Mouse (Mus musculus) hindbrain, embryonic 14.5 days (tissue): Measurements from ENCODE around the gene Dagla. TPM values are rescaled to one million over a fixed set of nuclear protein-coding genes. Genes with fewer than 3 reads are reported as not detected.

Experiments
- ATAC-seq: fragments of 200-750 bp; cut with Nextera tagmentation; 2 replicates; pipeline ENCODE4 v1.8.0; 2017; ENCODE audit warnings: moderate number of reproducible peaks, mild to moderate bottlenecking, moderate TSS enrichment, moderate library complexity; ENCODE audit not compliant: low FRiP score
- DNase-seq: peaks from one replicate; pipeline ENCODE4 v3.0.0-alpha.2; 2015; ENCODE audit warnings: low spot score
- H3K27ac ChIP-seq: fragments of 300-500 bp; sonication (generic); 2 replicates; pipeline ENCODE4 v1.5.1; 2014; ENCODE audit warnings: mild to moderate bottlenecking, moderate library complexity
- H3K27me3 ChIP-seq: fragments of 300-500 bp; sonication (generic); 2 replicates; pipeline ENCODE4 v1.6.1; 2014; ENCODE audit warnings: mild to moderate bottlenecking, low read length, mixed read lengths; ENCODE audit not compliant: control insufficient read depth, insufficient read depth
- H3K36me3 ChIP-seq: fragments of 300-500 bp; sonication (generic); replicated peaks from 2 replicates; pipeline ENCODE4 v1.6.1; 2014; ENCODE audit not compliant: control insufficient read depth, insufficient read depth
- H3K4me1 ChIP-seq: fragments of 300-500 bp; sonication (generic); replicated peaks from 2 replicates; pipeline ENCODE4 v1.6.1; 2014; ENCODE audit warnings: antibody characterized with exemption, low read length, mixed read lengths; ENCODE audit not compliant: control insufficient read depth, insufficient read depth
- H3K4me2 ChIP-seq: fragments of 300-500 bp; sonication (generic); replicated peaks from 2 replicates; pipeline ENCODE4 v1.6.1; 2014; ENCODE audit warnings: mild to moderate bottlenecking, moderate library complexity
- H3K4me3 ChIP-seq: fragments of 300-500 bp; sonication (generic); replicated peaks from 2 replicates; pipeline ENCODE4 v1.5.1; 2014; ENCODE audit warnings: mild to moderate bottlenecking, low read length
- H3K9ac ChIP-seq: fragments of 300-500 bp; sonication (generic); 2 replicates; pipeline ENCODE4 v1.6.1; 2014
- H3K9me3 ChIP-seq: fragments of 300-500 bp; sonication (generic); 2 replicates; pipeline ENCODE4 v1.6.1; 2016; ENCODE audit warnings: low read length; ENCODE audit not compliant: control insufficient read depth
- WGBS: fragments of 180-500 bp; shearing (Covaris S2); extraction: QIAGEN DNeasy Blood & Tissue Kit; methylation state at CpG from one replicate; pipeline ENCODE4 v1.1.7; 2014; 5-methylcytosine and 5-hydroxymethylcytosine counted together
- polyA plus RNA-seq: library from polyadenylated mRNA; unstranded; fragments of >200 nt; fragmentation: Nextera tagmentation; extraction: Ambion mirVana; gene quantifications from 2 replicates; pipeline ENCODE4 v1.2.1, GENCODE M21; 2014

The Dagla gene
- polyA plus RNA-seq, 1 experiment from 2014 or later: 10.2 TPM

DNA sequence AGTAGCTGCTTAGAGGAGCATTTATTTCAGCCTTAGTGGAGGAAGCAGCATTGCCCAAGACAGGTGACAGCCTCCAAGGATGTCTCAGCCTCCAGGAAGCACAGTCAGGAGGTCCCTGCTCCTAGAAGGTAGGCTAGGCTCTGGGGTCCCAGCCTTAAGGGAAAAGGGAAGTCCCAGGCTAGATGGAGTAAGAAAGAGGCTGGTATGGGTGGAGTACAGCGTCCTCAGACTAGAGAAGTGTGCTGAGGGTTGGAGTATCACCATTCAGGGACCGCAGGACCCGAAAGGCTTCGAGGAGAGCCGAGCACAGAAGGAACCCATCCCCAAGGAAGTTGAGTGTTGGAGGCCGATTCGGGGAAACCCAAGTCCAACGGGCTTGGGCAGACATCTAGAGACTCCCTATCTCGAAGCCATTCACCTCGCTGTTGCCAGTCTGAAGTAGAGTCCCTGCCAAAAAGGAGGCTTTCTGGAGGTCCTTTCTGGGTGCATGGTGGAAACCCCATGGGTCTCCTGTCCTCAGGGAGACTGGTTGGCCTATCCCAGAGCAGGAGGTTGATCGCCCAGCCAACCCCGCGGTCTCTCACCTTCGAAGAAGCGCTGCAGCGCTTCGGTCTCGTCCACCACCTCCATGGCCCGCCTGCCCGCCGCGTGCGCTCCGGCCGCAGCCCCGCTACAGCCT lies 64.6 kb downstream of the Dagla start:
- H3K36me3 ChIP-seq: no peaks in the 10 kb centered on the region
- no peaks in the 10 kb centered on the region for H3K9me3 ChIP-seq
- H3K4me3 ChIP-seq: peak overlapping the region; percentile 38
- DNase-seq (no peak), ATAC-seq (peak; percentile 46)
- H3K27me3 ChIP-seq: peaks cover 20% of the 10 kb centered on the region
- peak overlapping the region; percentile 71 for H3K4me2 ChIP-seq
- H3K9ac ChIP-seq: peak overlapping the region; percentile 54
- 0 out of 2 replicates have a peak, but pooled peaks cover 5% of the 10 kb centered on the region for H3K4me1 ChIP-seq
- WGBS: 6% methylated on average over 26 of the region's 26 CpGs
- no peak overlapping the region for H3K27ac ChIP-seq

DNA sequence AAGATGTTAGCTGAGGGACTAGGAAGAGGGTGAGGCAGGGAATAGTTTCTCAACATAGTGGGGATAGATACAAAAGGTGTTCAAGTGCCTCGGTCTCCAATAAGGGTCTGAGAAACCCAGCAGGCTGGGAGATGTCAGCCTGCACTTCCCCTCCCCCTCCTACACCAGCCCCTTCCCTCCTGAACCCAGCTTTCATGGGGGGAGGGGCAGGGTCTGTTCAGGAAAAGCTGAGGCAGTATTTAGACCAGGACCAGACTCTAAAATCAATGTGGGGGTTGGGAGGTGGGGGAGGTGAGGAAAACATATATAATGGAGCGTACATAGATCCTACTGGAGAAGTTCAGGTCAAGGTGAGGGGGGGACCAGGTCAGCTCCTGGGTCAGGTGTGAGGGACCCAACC lies 65.3 kb downstream of the Dagla start:
- Histone ChIP-seq H3K9ac (no peak overlapping the region), H3K9me3 (no peaks in the 10 kb centered on the region), H3K4me1 (0 out of 2 replicates have a peak, but pooled peaks cover 5% of the 10 kb centered on the region), H3K4me3 (no peak overlapping the region), H3K27ac (no peak overlapping the region), H3K4me2 (no peak overlapping the region), H3K27me3 (peaks cover 20% of the 10 kb centered on the region), H3K36me3 (no peaks in the 10 kb centered on the region)
- WGBS: 41% methylated on average over 2 of the region's 2 CpGs
- DNase-seq (no peak), ATAC-seq (no peak)

GRCm38 (mm10) chr19:10238477-10238876 lies 66.2 kb downstream of the Dagla start:
- ATAC-seq (no peak), DNase-seq (no peak)
- WGBS: 73% methylated on average over 3 of the region's 3 CpGs
- H3K9ac ChIP-seq: no peak overlapping the region
- no peaks in the 10 kb centered on the region for H3K9me3 ChIP-seq
- H3K4me1 ChIP-seq: 0 out of 2 replicates have a peak, but pooled peaks cover 5% of the 10 kb centered on the region
- no peak overlapping the region for H3K4me3 ChIP-seq
- H3K27me3 ChIP-seq: peaks cover 20% of the 10 kb centered on the region
- H3K27ac ChIP-seq: no peak overlapping the region
- H3K4me2 ChIP-seq: no peak overlapping the region
- H3K36me3 ChIP-seq: no peaks in the 10 kb centered on the region

DNA sequence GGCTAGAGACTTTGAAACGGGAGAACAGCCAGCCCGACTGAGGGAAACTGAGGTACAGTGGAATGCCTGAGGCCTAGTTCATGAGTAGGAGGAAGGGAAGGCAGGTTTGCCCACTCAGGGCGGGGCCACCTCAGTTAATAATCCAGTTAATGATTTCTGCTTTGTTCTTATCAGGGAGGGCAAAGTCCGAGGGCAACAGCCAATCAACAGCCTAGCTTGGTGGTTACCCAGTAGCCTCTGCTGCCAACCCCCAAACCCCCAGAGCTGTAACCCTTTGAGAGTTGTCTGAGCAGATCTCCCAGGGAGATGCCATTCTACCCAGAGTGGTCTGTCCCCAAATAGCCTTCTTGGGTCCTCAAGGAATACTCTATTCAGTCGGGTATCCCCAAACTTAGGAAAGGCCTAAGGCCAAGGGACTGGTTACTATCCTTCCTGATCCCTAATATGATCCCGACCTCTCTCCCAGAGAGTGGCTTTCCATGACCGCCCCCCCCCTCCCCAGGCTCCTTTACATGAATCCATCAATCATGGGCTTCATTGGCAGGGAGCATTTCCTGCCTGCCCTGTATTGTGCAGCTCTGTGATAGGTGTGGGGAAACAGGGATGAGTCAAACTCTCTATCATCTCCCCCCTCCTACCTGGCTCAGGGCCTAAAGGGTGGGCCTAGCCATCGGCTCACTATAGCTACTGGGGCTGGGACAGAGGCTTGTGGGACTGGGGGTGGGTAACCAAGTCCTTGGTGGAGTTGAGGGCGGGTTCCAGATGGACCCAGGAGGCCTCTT lies 68.7 kb downstream of the Dagla start:
- no peaks in the 10 kb centered on the region for H3K36me3 ChIP-seq
- H3K9me3 ChIP-seq: no peaks in the 10 kb centered on the region
- no peak for ATAC-seq
- no peaks in the 10 kb centered on the region for H3K4me1 ChIP-seq
- no peak overlapping the region for H3K27ac ChIP-seq
- H3K9ac ChIP-seq: no peak overlapping the region
- DNase-seq: no peak
- no peak overlapping the region for H3K4me2 ChIP-seq
- peaks cover 27% of the 10 kb centered on the region for H3K27me3 ChIP-seq
- no peak overlapping the region for H3K4me3 ChIP-seq
- WGBS: 81% methylated on average over 9 of the region's 9 CpGs

- no peak overlapping the region for H3K9ac ChIP-seq
- no peak overlapping the region for H3K4me3 ChIP-seq
- H3K27me3 ChIP-seq: peaks cover 7% of the 10 kb centered on the region
- no peak overlapping the region for H3K4me2 ChIP-seq
- no peak for DNase-seq
- 39% methylated on average over 9 of the region's 9 CpGs for WGBS
- no peak for ATAC-seq
- H3K4me1 ChIP-seq: no peaks in the 10 kb centered on the region
- H3K9me3 ChIP-seq: no peaks in the 10 kb centered on the region
- no peak overlapping the region for H3K27ac ChIP-seq
- H3K36me3 ChIP-seq: no peaks in the 10 kb centered on the region
Observed at GRCm38 (mm10) chr19:10232327-10233017, 72.2 kb downstream of the Dagla start.

GRCm38 (mm10) chr19:10231871-10232270 lies 72.8 kb downstream of the Dagla start:
- no peak overlapping the region for H3K27ac ChIP-seq
- ATAC-seq (no peak), DNase-seq (no peak)
- no peak overlapping the region for H3K9ac ChIP-seq
- no peaks in the 10 kb centered on the region for H3K9me3 ChIP-seq
- H3K27me3 ChIP-seq: peaks cover 7% of the 10 kb centered on the region
- H3K4me3 ChIP-seq: no peak overlapping the region
- H3K36me3 ChIP-seq: no peaks in the 10 kb centered on the region
- WGBS: 14% methylated on average over 5 of the region's 5 CpGs
- H3K4me2 ChIP-seq: no peak overlapping the region
- no peaks in the 10 kb centered on the region for H3K4me1 ChIP-seq

DNA sequence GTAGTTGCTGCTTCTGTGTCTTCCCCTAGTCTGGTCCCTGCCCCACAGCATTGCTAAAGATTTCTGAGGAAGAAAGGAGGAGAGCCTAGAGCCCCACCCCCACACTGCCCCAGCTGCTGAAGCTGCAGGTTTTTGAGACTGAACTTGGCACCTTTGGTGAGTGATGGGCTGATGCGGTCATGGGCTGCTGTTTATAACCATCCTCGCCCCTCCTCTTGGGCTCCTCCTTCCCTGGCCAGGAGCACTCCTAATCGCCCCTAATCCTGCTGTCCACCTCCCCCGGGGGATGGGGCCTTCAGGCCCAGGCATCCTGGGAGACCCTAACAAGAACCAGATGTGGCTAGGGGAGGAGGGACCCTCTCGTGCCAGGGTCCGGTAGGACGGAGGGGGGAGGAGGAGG lies 73.7 kb downstream of the Dagla start:
- no peaks in the 10 kb centered on the region for H3K9me3 ChIP-seq
- H3K4me1 ChIP-seq: no peaks in the 10 kb centered on the region
- no peak overlapping the region for H3K9ac ChIP-seq
- no peak overlapping the region for H3K27ac ChIP-seq
- ATAC-seq (no peak), DNase-seq (no peak)
- 18% methylated on average over 7 of the region's 7 CpGs for WGBS
- no peaks in the 10 kb centered on the region for H3K36me3 ChIP-seq
- H3K27me3 ChIP-seq: peaks cover 7% of the 10 kb centered on the region
- H3K4me2 ChIP-seq: no peak overlapping the region
- H3K4me3 ChIP-seq: no peak overlapping the region

GRCm38 (mm10) chr19:10225767-10226166 lies 78.9 kb downstream of the Dagla start:
- H3K36me3 ChIP-seq: no peaks in the 10 kb centered on the region
- no peaks in the 10 kb centered on the region; the same call in 1 of the 2 replicates for H3K27me3 ChIP-seq
- H3K27ac ChIP-seq: no peak overlapping the region
- H3K9ac ChIP-seq: no peak overlapping the region
- H3K4me2 ChIP-seq: no peak overlapping the region
- DNase-seq (no peak), ATAC-seq (no peak)
- WGBS: 87% methylated on average over 4 of the region's 4 CpGs
- no peak overlapping the region for H3K4me3 ChIP-seq
- H3K4me1 ChIP-seq: no peaks in the 10 kb centered on the region; the same call in 1 of the 2 replicates
- H3K9me3 ChIP-seq: no peaks in the 10 kb centered on the region
